Mouse (Mus musculus) CD4-positive, CD25-positive, alpha-beta regulatory T cell, adult 4 months (primary cell): Measurements from ENCODE around the gene Tceal5. TPM values are rescaled to one million over a fixed set of nuclear protein-coding genes. Genes with fewer than 3 reads are reported as not detected.
A peak's percentile ranks its signal among the peaks of the same experiment; 100 is the strongest.
"Not testable (repeated sequence)": the region's sequence is repeated elsewhere in the genome, so short reads cannot be mapped to it uniquely, and the experiment has no call there.

Experiments used
- ATAC-seq: one replicate; pipeline ENCODE4 v1.8.0; 2017
- polyA plus RNA-seq, 2 experiments: library from polyadenylated mRNA; unstranded; fragments of 100-300 nt; shearing (Covaris generic); gene quantifications; one replicate each; pipeline ENCODE4 v1.2.1; 2017

Gene Tceal5
- polyA plus RNA-seq = not detected

DNA sequence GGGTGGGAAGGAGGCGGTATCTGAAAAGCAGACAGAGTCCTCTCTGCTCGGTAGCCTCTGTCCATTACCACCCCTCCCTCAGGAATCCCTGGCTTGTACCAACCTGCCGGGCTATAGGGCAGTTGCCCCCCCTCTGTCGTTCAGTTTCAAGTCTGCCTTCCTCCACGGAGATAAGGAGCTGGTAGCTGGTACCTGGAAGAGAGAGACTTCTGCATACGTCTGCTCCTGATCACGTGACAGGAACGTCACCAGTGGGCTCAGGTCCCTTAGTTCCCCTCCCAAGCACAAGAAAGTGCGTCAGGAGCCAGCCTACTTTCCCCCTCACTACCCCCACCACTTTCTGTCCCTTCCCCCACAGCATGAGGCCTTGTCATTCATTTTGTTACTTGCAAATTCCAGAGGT, at the start of gene Tceal5:
Gene Tceal5, minus strand, starts transcription at position 213 of the 403 bp plus-strand sequence.
- ATAC-seq = no peak

DNA sequence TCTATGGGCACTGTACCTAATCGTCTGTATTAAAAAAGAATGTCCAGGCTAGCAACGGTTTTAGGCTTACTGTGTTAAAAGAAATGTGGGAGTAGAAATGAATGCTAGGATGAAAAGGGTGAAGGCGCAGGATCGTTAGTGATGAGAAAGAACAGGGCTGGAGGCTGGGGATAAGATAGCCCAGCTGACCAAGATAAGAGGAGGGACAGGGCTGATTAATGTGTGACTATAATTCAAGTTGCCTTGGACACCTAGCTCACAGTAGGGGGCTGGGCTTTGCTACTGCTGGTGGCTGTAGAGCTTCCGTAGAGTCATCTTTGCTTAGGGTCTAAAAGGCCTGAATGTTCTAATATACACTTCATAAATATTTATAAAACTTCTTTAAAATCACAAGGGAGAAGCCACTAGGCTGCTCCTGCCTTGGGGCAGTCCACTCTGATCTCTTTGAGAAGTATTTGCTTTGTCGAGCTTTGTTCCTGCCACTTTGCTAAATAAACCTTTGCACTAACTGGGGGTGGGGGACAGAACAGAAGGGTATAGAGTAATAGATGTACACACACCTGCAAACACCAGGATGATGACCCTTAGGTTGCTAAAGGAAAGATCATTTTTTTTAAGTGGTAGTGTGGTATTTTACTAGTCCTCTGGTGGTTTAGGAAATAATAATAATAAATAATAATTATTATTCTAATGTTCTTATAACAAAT, 48.5 kb upstream of the Tceal5 start:
- no peak for ATAC-seq

- no peak for ATAC-seq
Measured at GRCm38 (mm10) chrX:136249671-136250070, 46.0 kb upstream of the Tceal5 start.

DNA sequence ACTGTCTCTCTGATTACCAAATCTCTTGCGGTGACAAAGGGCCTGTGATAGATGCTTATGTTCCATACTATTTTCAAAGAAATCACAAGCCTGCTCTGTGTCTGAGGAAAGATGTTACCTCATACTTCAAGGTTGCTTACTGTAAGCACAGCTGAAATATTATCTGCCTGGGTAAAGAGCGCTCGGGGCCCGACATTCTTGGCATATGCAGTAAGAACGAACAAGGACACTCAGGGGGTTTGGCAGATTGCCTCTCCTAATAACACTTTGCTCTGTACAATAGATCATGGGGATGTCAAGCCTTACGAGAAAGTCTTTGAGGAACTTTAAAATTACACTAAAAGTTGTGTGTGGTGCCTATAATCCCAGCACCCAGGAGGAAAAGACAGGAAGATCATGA, 45.1 kb upstream of the Tceal5 start:
- no peak for ATAC-seq

GRCm38 (mm10) chrX:136245521-136246071, 41.9 kb upstream of the Tceal5 start:
- peak; percentile 33 for ATAC-seq

GRCm38 (mm10) chrX:136244574-136245229, 41.0 kb upstream of the Tceal5 start, which contains the start of gene Tceal9:
Gene Tceal9, plus strand, starts transcription at chrX:136245079.
- peak; percentile 92 for ATAC-seq

- ATAC-seq = no peak
Measured at GRCm38 (mm10) chrX:136243181-136243580, 39.5 kb upstream of the Tceal5 start.

- ATAC-seq = peak; percentile 56
Measured at GRCm38 (mm10) chrX:136238118-136238517, 34.4 kb upstream of the Tceal5 start.

DNA sequence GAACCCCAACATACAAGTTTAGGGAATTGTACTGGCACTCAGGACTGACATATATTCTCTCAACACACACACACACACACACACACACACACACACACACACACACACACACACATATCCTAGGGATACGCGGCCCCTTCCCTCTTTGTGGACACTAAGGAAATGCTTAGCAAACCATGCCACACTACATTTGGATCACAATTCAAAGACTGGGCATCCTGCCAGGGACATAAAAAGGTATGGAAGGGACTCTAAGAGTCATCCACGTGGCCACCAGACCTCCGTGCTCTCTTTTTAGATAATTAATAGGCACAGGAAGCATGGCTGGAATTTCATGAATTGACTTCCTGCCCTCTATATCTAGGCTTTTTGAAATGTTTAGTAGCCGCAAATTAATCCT, 24.1 kb upstream of the Tceal5 start:
- ATAC-seq = no peak

- ATAC-seq = no peak
Measured at GRCm38 (mm10) chrX:136223714-136224113, 20.0 kb upstream of the Tceal5 start.

GRCm38 (mm10) chrX:136216303-136216702, 12.6 kb upstream of the Tceal5 start:
- no peak for ATAC-seq

- not testable (repeated sequence) for ATAC-seq
Measured at GRCm38 (mm10) chrX:136214729-136215677, 11.3 kb upstream of the Tceal5 start, which contains the start of the genes Tceal7 and Bex1. Gene Tceal7, plus strand, starts transcription at chrX:136214779. Gene Bex1, minus strand, starts transcription at chrX:136215513.

GRCm38 (mm10) chrX:136213396-136213795, 9.7 kb upstream of the Tceal5 start:
- no peak for ATAC-seq

GRCm38 (mm10) chrX:136204406-136204805, 730 bp upstream of the Tceal5 start:
- ATAC-seq = no peak

- no peak for ATAC-seq
Measured at GRCm38 (mm10) chrX:136203257-136203656, 419 bp downstream of the Tceal5 start.

DNA sequence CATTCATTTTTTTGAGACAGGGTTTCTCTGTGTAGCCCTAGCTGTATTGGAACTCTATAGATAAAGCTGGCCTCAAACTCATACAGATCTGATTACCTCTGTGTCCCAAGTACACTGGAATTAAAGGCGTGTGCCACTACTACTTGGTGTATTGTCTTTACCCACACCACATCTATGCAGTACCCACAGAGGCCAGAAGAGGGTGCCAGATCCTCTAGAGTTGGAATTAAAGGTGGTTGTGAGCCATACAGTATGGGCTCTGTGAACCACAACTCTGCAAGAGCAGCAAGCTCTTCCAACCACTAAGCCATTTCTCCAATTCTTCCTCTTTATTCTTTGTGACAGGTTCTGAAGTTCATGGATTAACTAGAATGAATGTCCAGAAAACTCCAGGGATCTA, 6.8 kb downstream of the Tceal5 start:
- ATAC-seq = no peak

DNA sequence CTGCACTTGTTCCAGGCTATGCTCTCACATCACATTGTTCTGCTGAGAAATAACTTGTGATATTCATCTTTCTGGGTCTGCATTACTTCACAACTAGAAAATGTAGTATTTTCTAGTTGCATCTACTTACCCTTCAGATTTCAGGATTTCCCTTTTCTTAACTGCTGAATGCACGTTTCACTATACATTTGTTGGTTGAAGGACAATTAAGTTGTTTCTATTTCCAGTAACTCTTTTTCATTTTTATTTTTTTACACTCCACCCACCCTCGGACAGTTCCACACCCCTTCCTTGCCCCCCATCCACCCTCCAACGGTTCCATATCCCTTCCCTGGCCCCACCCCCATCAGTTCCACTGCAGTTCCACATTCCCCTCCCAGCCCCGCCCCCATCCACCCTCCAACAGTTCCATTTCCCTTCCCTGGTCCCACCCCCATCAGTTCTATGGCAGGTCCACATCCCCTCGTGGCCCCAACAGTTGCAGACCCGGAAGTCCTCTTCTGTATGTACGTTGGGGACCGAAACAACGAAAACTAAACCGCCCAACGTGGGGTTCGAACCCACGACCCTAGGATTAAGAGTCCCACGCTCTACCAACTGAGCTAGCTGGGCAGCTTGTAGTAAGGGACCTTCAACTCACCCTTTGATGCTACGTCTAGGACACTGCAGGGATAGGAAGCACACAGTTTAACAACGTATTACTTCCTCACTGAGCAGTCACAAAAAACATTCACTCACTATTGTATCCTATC, 8.3 kb downstream of the Tceal5 start:
- ATAC-seq = no peak

DNA sequence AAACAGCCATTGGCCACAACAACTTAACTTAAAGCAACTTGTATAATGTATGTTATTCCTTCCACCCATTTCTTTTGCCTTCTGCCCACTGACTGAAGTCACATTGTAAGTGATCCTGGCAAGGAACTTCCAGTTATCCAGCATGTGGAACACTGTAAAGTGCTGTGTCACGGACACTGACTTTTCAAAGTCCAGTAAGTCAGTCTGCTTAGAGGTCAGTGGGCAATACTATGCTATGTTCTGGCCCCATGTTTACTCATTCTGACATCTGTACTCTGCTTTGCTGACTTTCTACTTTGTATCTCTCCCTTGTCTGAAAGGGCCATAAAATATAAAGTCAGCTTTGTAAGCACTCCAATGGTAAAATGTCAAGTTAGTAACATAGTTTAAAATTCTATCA, 20.6 kb downstream of the Tceal5 start:
- no peak for ATAC-seq

DNA sequence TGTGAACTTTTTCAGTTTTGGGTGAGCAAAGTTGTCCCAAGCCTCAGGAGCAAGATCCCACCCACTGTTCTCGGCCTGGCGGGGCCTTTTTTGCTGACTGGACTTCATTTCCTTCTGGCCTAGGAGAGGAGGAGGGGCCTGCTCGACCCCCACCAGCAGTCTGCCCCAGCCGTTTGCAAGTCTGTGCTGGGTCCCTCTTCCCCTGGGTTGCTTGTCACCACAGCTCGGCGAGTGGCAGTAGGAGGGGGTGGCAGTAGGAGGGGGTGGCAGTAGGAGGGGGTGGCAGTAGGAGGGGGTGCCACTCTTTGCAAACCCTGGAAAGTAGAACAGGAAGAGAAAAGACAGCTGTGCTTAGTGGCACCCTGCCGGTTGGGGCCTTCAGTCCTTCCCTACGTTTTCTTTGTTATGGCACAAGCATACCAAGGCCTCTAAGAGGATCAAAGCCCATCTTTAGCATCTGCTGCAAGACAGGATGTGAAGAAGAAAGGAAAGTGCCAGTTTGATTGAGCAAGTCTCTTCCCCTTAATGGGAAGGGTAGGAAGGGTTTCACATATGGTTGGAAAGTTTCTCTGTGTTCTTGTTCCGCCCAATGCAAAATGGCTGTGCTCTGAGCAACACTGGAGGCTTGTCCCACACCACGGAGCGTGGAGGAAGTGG, 22.7 kb downstream of the Tceal5 start:
- no peak for ATAC-seq

GRCm38 (mm10) chrX:136172786-136173185, 30.9 kb downstream of the Tceal5 start:
- no peak for ATAC-seq

- ATAC-seq = no peak
Measured at GRCm38 (mm10) chrX:136172118-136172551, 31.5 kb downstream of the Tceal5 start, which contains the start of gene Tceal8. Gene Tceal8, minus strand, starts transcription at chrX:136172342.
